Mouse (Mus musculus) mouse trophoblast stem cell (cell line): Measurements from ENCODE around the gene Tmem45a.
"Not testable (repeated sequence)": the region's sequence is repeated elsewhere in the genome, so short reads cannot be mapped to it uniquely, and the experiment has no call there.

ENCODE experiments used
- in situ Hi-C, 2 experiments: fragments of 300-500 bp; cut with MseI, MboI; formaldehyde crosslinking; loops; 2 replicates in 1 of 2; 3 replicates in 1 of 2; pipeline ENCODE4 v1.15.1; 2025

The Tmem45a gene

DNA sequence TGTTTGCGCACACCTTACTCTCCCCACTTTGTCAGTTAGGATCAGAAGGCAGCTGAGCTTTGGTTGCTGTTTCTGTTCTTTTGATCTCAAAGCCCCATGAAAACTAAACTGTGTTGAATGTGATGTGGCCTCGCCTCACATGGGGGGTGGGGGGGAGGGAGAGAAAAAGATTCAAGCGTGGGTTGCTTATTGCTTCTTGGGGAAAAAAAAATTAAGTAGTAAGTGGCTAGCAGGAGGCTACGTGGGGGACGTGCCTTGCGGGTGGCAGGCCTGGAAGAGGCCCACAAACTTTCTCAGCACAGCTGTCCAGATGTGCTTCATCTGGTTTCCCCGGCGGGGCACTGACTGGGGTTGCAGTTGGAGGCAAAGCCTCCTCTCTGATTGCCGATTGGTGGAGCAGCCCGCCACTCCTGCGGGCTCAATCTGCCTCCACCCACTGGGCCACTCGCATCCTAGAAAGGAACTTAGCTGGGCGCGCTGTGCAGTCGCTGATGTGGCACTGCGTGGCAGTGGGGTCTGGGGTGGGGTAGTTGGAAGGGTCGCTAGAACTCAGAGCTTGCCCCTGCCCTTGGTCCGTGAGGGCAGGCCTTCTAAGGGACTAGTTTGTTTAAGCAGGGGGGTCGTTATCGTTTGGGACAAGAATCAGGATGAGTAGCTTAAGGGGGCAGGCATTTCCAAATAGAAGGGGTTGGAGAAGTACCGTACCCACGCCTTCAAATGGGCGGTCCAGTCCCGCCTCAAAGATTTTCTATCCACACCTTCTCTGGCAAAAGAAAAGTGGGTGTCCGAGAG lies at the start of gene Tmem45a:
Gene Tmem45a (minus strand): TSS at position 343 of the 792 bp plus-strand sequence.
- in situ Hi-C loops = no loop called here

DNA sequence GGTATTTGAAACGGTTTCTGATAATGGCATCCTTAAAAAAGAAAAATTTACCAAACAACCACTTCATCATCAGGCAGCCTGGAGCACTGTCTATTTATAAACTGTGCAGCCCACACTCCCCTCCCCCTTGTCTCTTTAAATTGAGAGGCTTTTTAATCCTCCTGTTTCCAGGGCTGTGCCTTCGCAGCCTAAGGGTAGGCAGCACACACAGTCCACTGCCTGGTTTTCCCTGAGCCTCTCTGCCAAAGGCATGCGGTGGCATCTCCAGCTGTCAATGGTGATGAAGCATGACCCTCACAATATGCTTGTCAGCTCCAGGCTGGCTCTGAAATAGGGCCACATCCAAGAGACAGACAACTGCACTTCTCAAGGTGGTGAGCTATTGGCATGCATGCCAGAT lies 42.1 kb upstream of the Tmem45a start, which contains the start of gene Lnp1:
Gene Lnp1 (minus strand): TSS at position 39 of the 400 bp plus-strand sequence.
- in situ Hi-C loops = loop anchor here (10.0 kb wide), 2 partner anchors 123 to 167 kb away; no protein-coding TSS in a partner anchor

- in situ Hi-C loops = loop anchor here (5.0 to 10.0 kb wide), 4 partner anchors 115 to 175 kb away; no protein-coding TSS in a partner anchor
These were observed 34.2 kb upstream of the Tmem45a start for GRCm38 (mm10) chr16:56920102-56920657.

GRCm38 (mm10) chr16:56917230-56917629 lies 31.3 kb upstream of the Tmem45a start:
- in situ Hi-C loops = loop anchor here in 1 of 2 experiments (10.0 kb wide), 1 partner anchor 112 kb away; no protein-coding TSS in a partner anchor

GRCm38 (mm10) chr16:56908986-56909385 lies 23.0 kb upstream of the Tmem45a start:
- in situ Hi-C loops = no loop called here

GRCm38 (mm10) chr16:56902206-56902605 lies 16.2 kb upstream of the Tmem45a start:
- in situ Hi-C loops = not testable (repeated sequence)

GRCm38 (mm10) chr16:56891583-56891982 lies 5.6 kb upstream of the Tmem45a start:
- in situ Hi-C loops = no loop called here

DNA sequence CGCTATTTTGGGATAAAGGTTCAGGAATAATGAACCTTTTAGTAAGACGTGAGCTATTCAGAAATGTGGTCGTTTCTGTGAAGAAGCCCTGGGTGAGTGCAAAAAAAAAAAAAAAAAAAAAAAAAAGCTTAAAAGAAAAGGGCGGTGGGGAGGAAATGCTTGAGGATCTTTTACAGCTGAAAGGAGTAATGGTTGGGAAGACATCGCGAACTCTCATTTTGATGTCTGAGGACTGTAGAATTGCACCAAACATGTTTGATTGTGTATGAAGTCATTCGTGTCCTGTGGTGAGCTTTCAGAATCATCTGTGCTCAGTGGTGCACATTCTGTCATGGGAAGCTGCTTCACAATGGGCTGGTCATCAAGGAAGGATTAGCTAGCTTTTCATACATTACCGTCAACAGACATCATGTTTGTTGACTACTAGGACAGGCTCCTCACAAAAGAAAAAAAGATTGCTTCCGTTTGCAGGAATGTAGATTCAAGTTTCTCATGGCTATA lies 700 bp upstream of the Tmem45a start:
- in situ Hi-C loops = no loop called here

DNA sequence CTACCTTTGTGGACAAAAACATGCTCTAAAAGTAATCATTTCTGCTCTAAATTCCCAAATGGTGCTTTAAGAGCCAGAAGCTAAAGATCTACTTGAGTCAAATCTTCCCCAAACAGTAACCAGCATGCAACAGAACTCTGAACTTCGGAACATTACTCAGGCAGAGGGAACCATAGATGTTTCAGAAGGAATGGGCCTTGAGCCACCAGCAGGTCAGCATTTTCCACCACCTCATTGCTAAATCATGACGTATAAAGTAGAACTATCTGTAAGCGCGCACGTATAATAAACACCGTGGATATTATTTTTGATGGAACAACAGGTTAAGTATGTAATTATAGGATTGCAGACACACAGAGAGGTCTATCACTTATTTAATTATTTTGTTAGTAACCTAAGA lies 1.2 kb downstream of the Tmem45a start:
- in situ Hi-C loops = no loop called here

GRCm38 (mm10) chr16:56873410-56873809 lies 12.6 kb downstream of the Tmem45a start:
- in situ Hi-C loops = no loop called here

DNA sequence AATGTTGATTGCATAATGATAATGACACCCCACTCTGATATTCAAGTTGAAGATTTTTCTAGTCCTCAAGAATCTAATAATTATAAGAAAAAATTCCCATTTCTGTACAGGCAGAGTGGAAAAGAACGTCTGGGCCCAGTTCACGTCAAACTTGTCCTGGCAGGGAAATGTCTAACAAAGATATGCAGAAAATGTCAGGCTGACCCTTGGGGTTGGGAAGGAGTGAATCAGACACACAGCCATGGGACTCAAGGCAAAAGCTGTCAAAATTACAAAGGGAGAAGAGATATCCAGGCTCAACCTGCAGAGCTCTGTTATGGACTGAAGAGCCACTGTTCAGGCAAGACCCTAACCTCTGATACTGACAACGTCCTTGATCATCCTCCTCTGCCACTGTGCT lies 15.5 kb downstream of the Tmem45a start:
- in situ Hi-C loops = no loop called here

GRCm38 (mm10) chr16:56868361-56868760 lies 17.6 kb downstream of the Tmem45a start:
- in situ Hi-C loops = no loop called here

GRCm38 (mm10) chr16:56867591-56867990 lies 18.4 kb downstream of the Tmem45a start:
- in situ Hi-C loops = no loop called here

DNA sequence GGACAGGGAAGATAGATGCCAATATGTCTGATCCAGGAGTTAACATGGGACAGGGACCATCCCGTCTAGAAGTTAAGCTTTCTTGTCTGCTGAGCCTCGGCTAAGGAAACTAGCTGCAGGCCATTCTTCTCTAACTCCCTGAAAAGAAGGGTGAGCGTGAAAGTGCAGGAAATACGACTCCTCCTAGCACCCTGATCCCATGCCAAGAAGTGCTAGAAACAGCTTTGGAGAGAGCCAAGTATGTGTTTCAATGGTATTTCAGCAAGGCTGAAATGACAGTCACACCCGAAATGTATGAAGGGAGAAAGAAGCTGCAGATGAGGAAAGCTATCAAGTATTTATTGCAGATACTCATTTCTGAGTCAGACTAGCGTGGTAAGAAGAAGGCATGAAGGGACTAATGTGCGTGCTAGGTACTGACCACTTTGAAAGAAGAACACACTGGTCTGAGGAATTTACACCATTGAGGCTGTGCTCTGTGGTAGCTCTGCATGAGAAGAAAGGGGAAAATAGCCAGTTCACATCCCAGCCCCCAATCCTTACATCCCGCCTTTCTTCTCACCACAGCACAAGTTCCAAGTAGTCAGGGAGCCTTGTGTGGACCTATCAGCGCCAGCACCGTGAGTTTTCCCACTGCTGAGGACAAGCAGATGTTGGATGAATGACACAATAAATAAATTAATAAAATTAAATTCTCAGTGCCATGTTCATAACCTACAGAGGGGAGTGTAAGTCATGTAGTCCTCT lies 33.0 kb downstream of the Tmem45a start:
- in situ Hi-C loops = no loop called here

- in situ Hi-C loops = no loop called here
These were observed 43.0 kb downstream of the Tmem45a start for GRCm38 (mm10) chr16:56842988-56843387.

DNA sequence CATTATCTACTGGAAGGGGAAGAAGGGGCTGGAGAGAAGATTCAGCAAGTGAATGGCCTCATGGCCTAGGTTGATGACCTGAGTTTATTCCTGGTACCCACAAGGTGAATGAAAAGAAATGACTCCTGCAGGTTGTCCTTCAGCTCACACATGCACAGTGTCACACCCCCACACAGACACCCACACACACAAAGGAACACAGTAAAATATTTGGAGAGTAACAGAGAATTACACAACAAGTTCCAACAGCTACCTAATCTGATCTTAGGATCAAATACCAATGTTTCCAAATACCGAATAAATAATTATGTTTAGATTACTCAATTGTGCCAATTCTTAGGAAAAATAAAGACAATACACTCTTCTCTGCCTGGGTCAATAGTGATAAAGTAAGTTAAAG lies 52.7 kb downstream of the Tmem45a start:
- in situ Hi-C loops = no loop called here

- in situ Hi-C loops = no loop called here
These were observed 54.0 kb downstream of the Tmem45a start for GRCm38 (mm10) chr16:56831986-56832385.

DNA sequence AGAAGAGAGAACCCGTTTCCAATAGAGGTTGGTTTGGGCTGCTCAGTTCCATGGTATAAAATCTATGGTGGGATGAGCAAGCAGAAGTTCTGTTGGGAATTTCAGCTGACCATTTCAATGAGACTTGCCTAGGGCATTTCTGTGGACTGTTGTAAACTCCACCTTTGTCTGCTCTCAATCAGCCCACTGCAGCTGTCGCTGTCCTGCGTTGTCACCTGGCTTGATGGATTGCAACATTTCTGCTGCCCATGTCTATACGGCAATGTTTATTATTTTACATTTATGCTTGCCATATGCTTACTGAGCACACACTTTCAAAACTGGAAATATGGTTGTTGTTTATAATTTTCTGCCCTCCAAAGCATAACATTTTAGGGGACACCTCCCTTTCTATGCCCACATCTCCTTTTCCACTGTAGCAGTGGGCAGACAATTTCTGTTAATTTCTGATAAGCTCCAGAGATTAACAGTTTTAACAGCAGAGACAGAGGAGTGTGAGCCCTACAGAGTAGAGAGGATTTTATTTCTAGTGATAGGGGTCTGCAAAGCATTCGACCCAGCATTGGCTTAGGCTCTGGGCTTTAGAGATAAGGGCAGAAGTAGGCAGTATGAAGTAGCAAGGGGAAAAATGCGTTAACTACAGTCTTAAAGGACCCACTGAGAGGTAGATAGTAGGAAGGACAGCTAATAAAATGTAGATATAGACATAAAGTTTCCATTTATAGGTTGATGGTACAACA lies 84.4 kb downstream of the Tmem45a start:
- in situ Hi-C loops = loop anchor here (10.0 kb wide), 2 partner anchors 113 to 123 kb away; partner anchors contain the start of gene Lnp1 (in 1 of the 2)

DNA sequence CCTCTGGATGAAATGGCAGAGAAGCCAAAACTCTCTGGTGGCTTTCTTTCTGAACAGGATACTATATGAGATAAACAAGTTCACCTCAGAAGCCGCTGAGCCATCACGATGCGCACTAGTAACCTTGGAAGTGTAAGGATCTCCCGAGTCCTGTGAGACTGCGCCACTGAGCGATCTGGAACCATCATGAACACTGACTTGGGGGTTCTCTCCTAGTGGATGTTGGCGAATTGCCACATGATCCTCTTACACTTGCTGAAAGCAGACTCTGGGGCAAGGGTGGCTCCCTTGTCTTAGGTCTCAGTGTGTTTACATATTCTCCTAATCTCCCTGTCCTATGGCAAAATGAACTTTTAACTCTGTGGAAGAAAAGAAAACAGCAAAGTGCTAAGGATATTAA lies 85.0 kb downstream of the Tmem45a start:
- in situ Hi-C loops = loop anchor here (10.0 kb wide), 2 partner anchors 114 to 124 kb away; partner anchors contain the start of gene Lnp1 (in 1 of the 2)

- in situ Hi-C loops = loop anchor here (10.0 kb wide), 2 partner anchors 114 to 124 kb away; partner anchors contain the start of gene Lnp1 (in 1 of the 2)
These were observed 85.5 kb downstream of the Tmem45a start for GRCm38 (mm10) chr16:56800469-56800868.

- in situ Hi-C loops = loop anchor here (10.0 kb wide), 2 partner anchors 115 to 125 kb away; partner anchors contain the start of gene Lnp1 (in 1 of the 2)
These were observed 86.4 kb downstream of the Tmem45a start for GRCm38 (mm10) chr16:56799541-56800029.
